Mouse (Mus musculus) Patski (cell line): ENCODE data around the gene Rcbtb2. TPM values are rescaled to one million over a fixed set of nuclear protein-coding genes. Genes with fewer than 3 reads are reported as not detected.
"Not testable (repeated sequence)": the region's sequence is repeated elsewhere in the genome, so short reads cannot be mapped to it uniquely, and the experiment has no call there.

Experiments
- ATAC-seq: fragments of 100-300 bp; one replicate; pipeline ENCODE4 v1.8.0; 2021
- CTCF ChIA-PET: fragments of 350-600 bp; sonication (Branson Sonifier 250); formaldehyde crosslinking; loops from one replicate; lab custom pipeline; 2022; ENCODE audit warnings: inconsistent platforms; lab: Charles Lee
- POLR2A ChIA-PET: fragments of 350-600 bp; sonication (Branson Sonifier 250); formaldehyde crosslinking; loops from one replicate; lab custom pipeline; 2022; ENCODE audit warnings: antibody characterized with exemption, inconsistent platforms; lab: Charles Lee
- DNase-seq: peaks from one replicate; pipeline ENCODE4 v3.0.0-alpha.2; 2011; ENCODE audit warnings: low read depth, low spot score
- H3K27me3 ChIP-seq: fragments of 371-371 bp; one replicate; pipeline ENCODE4 v1.5.1; 2021
- CTCF ChIP-seq: fragments of 100-300 bp; IDR thresholded peaks from one replicate; pipeline ENCODE4 v1.5.1; 2021
- in situ Hi-C: fragments of 300-500 bp; cut with MboI; formaldehyde crosslinking; loops from 3 replicates; pipeline ENCODE4 v1.11.1; 2018; ENCODE audit warnings: low pct_unique_long_range_greater_than_20kb, mixed read lengths
- polyA plus RNA-seq: library from polyadenylated mRNA; unstranded; gene quantifications from one replicate; pipeline ENCODE4 v1.2.3, GENCODE M21; 2021

The Rcbtb2 gene
- polyA plus RNA-seq, 1 experiment from 2014 or later = 44.4 TPM

DNA sequence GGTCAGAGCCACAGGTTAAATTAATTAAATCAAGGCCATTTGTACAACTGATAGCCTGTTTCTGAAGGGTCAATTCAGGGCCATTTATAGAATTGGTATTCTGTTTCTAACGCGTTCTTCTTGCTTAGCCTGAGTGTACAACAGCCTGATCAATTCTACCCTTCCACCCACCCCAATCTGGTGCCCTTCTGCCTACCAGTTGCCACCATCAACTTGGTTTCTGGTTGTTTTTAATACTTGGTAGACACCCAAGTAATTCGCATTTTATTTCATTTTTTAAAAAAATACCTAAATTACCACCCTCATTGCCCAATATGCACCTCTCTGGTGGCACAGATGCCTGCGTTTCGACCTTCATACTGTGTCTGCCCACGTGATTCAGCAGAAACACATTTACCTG, 17.9 kb upstream of the Rcbtb2 start:
- DNase-seq (no peak), ATAC-seq (no peak)
- peaks cover 2% of the 10 kb centered on the region for H3K27me3 ChIP-seq
- CTCF ChIA-PET = interaction anchor here (0.7 to 6.6 kb wide), 3 partner anchors 31 to 203 kb away, joined by 3 to 65 read pairs (median 5); no protein-coding TSS in a partner anchor
- no peak for TF ChIP-seq CTCF
- POLR2A ChIA-PET = no interaction called here
- in situ Hi-C loops = loop anchor here (5.0 to 10.0 kb wide), 2 partner anchors 197 to 370 kb away; no protein-coding TSS in a partner anchor

GRCm38 (mm10) chr14:73105407-73106185, 17.2 kb upstream of the Rcbtb2 start:
- ATAC-seq = no peak
- no peaks in the 10 kb centered on the region for H3K27me3 ChIP-seq
- ChIA-PET CTCF (interaction anchor here (0.7 to 6.6 kb wide), 15 partner anchors 29 to 242 kb away, joined by 3 to 65 read pairs (median 4); no protein-coding TSS in a partner anchor), POLR2A (interaction anchor here (0.7 kb wide), 2 partner anchors 61 to 82 kb away, joined by 3 to 7 read pairs; no protein-coding TSS in a partner anchor)
- in situ Hi-C loops = loop anchor here (5.0 to 10.0 kb wide), 2 partner anchors 197 to 369 kb away; no protein-coding TSS in a partner anchor
- no peak for DNase-seq
- no peak for TF ChIP-seq CTCF

- ATAC-seq = no peak
- ChIA-PET CTCF (interaction anchor here (0.7 to 6.6 kb wide), 18 partner anchors 13 to 241 kb away, joined by 3 to 65 read pairs (median 4); no protein-coding TSS in a partner anchor), POLR2A (interaction anchor here (0.7 kb wide), 2 partner anchors 60 to 83 kb away, joined by 3 to 7 read pairs; no protein-coding TSS in a partner anchor)
- TF ChIP-seq CTCF = peak; percentile 45
- H3K27me3 ChIP-seq = no peaks in the 10 kb centered on the region
- no peak for DNase-seq
- in situ Hi-C loops = loop anchor here (5.0 to 10.0 kb wide), 2 partner anchors 196 to 369 kb away; no protein-coding TSS in a partner anchor
Observed at GRCm38 (mm10) chr14:73106234-73106711, 16.6 kb upstream of the Rcbtb2 start.

GRCm38 (mm10) chr14:73106957-73107356, 15.9 kb upstream of the Rcbtb2 start:
- ATAC-seq = no peak
- no peak for TF ChIP-seq CTCF
- no peaks in the 10 kb centered on the region for H3K27me3 ChIP-seq
- in situ Hi-C loops = loop anchor here (5.0 to 10.0 kb wide), 2 partner anchors 195 to 368 kb away; no protein-coding TSS in a partner anchor
- POLR2A ChIA-PET = no interaction called here
- DNase-seq = no peak
- CTCF ChIA-PET = interaction anchor here (0.7 to 6.6 kb wide), 15 partner anchors 13 to 206 kb away, joined by 3 to 65 read pairs (median 4); partner anchors contain the start of gene Rcbtb2

DNA sequence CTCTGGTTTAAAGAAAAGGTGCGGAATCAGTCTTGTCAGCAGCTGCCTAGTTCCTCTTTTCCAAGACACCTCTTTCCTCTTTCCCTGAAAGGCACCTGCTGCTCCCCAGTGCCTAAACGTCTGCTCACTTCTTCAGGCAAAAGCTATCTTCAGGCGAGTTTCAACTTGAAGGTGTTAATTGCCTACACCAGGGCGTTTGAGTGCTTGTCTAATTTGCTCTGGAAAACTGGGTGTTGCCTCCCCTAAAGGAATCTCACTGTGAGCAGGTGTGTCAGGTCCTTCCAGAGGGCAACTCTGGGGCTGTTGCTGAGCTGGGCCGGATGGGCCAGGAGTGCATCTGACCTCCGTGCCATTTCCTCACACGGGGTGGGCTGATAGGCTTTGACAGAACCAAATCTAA, 15.5 kb upstream of the Rcbtb2 start:
- in situ Hi-C loops = loop anchor here (5.0 to 10.0 kb wide), 2 partner anchors 195 to 367 kb away; no protein-coding TSS in a partner anchor
- DNase-seq = no peak
- H3K27me3 ChIP-seq = no peaks in the 10 kb centered on the region
- CTCF ChIA-PET = interaction anchor here (1.2 to 6.6 kb wide), 6 partner anchors 15 to 196 kb away, joined by 3 to 65 read pairs (median 4); partner anchors contain the start of gene Rcbtb2
- ATAC-seq = no peak
- no peak for TF ChIP-seq CTCF
- POLR2A ChIA-PET = no interaction called here

- POLR2A ChIA-PET = no interaction called here
- H3K27me3 ChIP-seq = no peaks in the 10 kb centered on the region
- ATAC-seq (no peak), DNase-seq (no peak)
- in situ Hi-C loops = loop anchor here (5.0 to 10.0 kb wide), 2 partner anchors 194 to 367 kb away; no protein-coding TSS in a partner anchor
- TF ChIP-seq CTCF = no peak
- CTCF ChIA-PET = interaction anchor here (1.2 to 6.6 kb wide), 4 partner anchors 15 to 417 kb away, joined by 4 to 65 read pairs (median 9); partner anchors contain the start of genes Rcbtb2 and Sucla2
Observed at GRCm38 (mm10) chr14:73107952-73108351, 14.9 kb upstream of the Rcbtb2 start.

DNA sequence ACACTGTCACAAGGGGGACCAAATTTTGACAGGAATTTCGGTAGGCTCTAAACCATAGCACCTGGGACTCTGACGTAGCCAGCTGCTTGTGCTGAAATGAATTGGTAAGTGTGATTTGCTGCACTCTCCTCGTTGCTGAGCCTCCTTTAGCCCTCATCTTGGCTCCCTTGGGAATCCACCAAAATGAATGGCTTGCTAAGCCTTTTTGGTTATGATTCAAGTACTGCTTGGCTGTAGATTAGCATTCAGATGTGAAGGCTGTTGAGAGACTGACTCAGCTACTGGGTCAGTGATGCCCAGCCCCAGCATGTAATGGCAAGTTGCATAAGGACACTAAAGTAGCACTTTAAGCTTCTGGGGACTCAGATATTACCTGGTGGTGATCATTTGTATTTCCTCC, 12.2 kb upstream of the Rcbtb2 start:
- no peak for TF ChIP-seq CTCF
- POLR2A ChIA-PET = no interaction called here
- peak; percentile 33 for DNase-seq
- CTCF ChIA-PET = interaction anchor here (1.0 to 6.6 kb wide), 3 partner anchors 43 to 193 kb away, joined by 3 to 65 read pairs (median 3); no protein-coding TSS in a partner anchor
- in situ Hi-C loops = no loop called here
- peak; percentile 44 for ATAC-seq
- no peaks in the 10 kb centered on the region for H3K27me3 ChIP-seq

GRCm38 (mm10) chr14:73111091-73111490, 11.7 kb upstream of the Rcbtb2 start:
- CTCF ChIA-PET = interaction anchor here (1.0 to 6.6 kb wide), 2 partner anchors 43 to 193 kb away, joined by 3 to 65 read pairs; no protein-coding TSS in a partner anchor
- no peak for TF ChIP-seq CTCF
- in situ Hi-C loops = no loop called here
- DNase-seq = no peak
- no peaks in the 10 kb centered on the region for H3K27me3 ChIP-seq
- POLR2A ChIA-PET = no interaction called here
- ATAC-seq = no peak

DNA sequence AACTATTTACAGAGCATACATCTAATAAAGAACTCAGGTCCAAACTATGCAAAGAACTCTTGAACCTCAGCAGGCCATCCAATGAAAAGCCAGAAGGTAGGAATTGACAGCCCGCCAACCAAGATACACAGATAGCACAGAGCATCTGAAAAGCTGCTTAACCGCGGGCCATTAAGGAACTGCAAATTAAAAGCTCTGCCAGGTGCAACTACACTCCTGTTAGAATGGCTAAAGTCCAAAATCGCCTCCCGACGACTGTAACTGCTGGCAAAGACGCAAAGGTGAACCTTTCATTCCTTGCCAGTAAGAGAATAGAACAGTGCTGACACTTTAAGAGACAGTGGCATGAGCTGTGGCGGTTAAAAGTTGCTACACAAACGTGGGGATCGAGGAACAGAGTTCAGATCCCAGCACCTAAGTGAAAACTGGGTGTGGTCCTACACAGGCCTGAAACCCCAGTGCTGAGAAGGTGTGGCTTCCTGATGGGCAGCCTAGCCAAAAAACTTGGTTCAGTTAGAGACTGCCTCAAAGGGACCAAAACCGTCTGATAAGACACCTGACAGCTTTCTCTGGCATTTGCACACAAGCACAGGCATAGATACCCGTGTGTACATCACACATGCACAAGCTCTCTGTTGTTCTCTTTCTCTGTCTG, 10.5 kb upstream of the Rcbtb2 start:
- CTCF ChIA-PET = no interaction called here

DNA sequence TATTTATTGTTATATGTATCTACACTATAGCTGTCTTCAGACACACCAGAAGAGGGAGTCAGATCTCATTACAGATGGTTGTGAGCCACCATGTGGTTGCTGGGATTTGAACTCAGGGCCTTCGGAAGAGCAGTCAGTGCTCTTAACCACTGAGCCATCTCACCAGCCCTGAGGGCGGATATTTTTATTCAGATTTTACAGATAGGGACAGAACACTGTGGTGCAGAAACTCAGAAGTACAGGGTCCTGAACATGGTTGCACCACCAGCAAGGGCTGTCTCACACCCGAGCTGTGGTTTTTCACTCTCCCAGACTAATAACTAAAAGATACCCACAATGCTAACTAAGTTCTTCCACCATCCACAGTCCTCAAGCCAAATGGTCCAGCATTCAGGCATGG, 7.9 kb upstream of the Rcbtb2 start:
- DNase-seq = not testable (repeated sequence)

More for the DNA sequence above, 10.5 kb upstream of the Rcbtb2 start:
- H3K27me3 ChIP-seq = no peaks in the 10 kb centered on the region
- no peak for ATAC-seq
- TF ChIP-seq CTCF = no peak
- in situ Hi-C loops = no loop called here
- POLR2A ChIA-PET = no interaction called here
- no peak for DNase-seq

More for the DNA sequence above, 7.9 kb upstream of the Rcbtb2 start:
- in situ Hi-C loops, ATAC-seq, POLR2A ChIA-PET, H3K27me3 ChIP-seq, CTCF ChIA-PET: not testable (repeated sequence)
